Mouse (Mus musculus) forebrain, embryonic 16.5 days (tissue): ENCODE measurements around the gene 2410137M14Rik. TPM values are rescaled to one million over a fixed set of nuclear protein-coding genes. Genes with fewer than 3 reads are reported as not detected.
A peak's percentile ranks its signal among the peaks of the same experiment; 100 is the strongest.

Experiments used
- ATAC-seq: fragments of 200-750 bp; cut with Nextera tagmentation; 2 replicates; pipeline ENCODE4 v1.8.0; 2017; ENCODE audit warnings: mild to moderate bottlenecking, moderate library complexity
- H3K27ac ChIP-seq: fragments of 300-500 bp; sonication (generic); 2 replicates; pipeline ENCODE4 v1.5.1; 2014; ENCODE audit warnings: low read length, control low read depth
- H3K27me3 ChIP-seq: fragments of 300-500 bp; sonication (generic); replicated peaks from 2 replicates; pipeline ENCODE4 v1.6.1; 2014; ENCODE audit warnings: low read length; ENCODE audit not compliant: control insufficient read depth, insufficient read depth
- H3K36me3 ChIP-seq: fragments of 300-500 bp; sonication (generic); 2 replicates; pipeline ENCODE4 v1.6.1; 2014; ENCODE audit not compliant: control insufficient read depth, insufficient read depth
- H3K4me1 ChIP-seq: fragments of 300-500 bp; sonication (generic); replicated peaks from 2 replicates; pipeline ENCODE4 v1.6.1; 2014; ENCODE audit warnings: low read length; ENCODE audit not compliant: control insufficient read depth, insufficient read depth
- H3K4me2 ChIP-seq: fragments of 300-500 bp; sonication (generic); 2 replicates; pipeline ENCODE4 v1.6.1; 2014; ENCODE audit warnings: mild to moderate bottlenecking, low read length, control low read depth
- H3K4me3 ChIP-seq: fragments of 300-500 bp; sonication (generic); replicated peaks from 2 replicates; pipeline ENCODE4 v1.5.1; 2014; ENCODE audit warnings: mild to moderate bottlenecking, low read length, control low read depth
- H3K9ac ChIP-seq: fragments of 300-500 bp; sonication (generic); replicated peaks from 2 replicates; pipeline ENCODE4 v1.6.1; 2014; ENCODE audit warnings: low read depth, low read length, control low read depth
- H3K9me3 ChIP-seq: fragments of 300-500 bp; sonication (generic); 2 replicates; pipeline ENCODE4 v1.6.1; 2016; ENCODE audit warnings: low read length; ENCODE audit not compliant: control insufficient read depth
- WGBS: fragments of 180-500 bp; shearing (Covaris S2); extraction: QIAGEN DNeasy Blood & Tissue Kit; methylation state at CpG from one replicate; pipeline ENCODE4 v1.1.7; 2014; 5-methylcytosine and 5-hydroxymethylcytosine counted together
- polyA plus RNA-seq: library from polyadenylated mRNA; unstranded; fragments of >200 nt; fragmentation: Nextera tagmentation; extraction: Ambion mirVana; gene quantifications from 2 replicates; pipeline ENCODE4 v1.2.1, GENCODE M21; 2015

2410137M14Rik gene
- polyA plus RNA-seq, 1 experiment from 2014 or later, result 0.25 TPM

DNA sequence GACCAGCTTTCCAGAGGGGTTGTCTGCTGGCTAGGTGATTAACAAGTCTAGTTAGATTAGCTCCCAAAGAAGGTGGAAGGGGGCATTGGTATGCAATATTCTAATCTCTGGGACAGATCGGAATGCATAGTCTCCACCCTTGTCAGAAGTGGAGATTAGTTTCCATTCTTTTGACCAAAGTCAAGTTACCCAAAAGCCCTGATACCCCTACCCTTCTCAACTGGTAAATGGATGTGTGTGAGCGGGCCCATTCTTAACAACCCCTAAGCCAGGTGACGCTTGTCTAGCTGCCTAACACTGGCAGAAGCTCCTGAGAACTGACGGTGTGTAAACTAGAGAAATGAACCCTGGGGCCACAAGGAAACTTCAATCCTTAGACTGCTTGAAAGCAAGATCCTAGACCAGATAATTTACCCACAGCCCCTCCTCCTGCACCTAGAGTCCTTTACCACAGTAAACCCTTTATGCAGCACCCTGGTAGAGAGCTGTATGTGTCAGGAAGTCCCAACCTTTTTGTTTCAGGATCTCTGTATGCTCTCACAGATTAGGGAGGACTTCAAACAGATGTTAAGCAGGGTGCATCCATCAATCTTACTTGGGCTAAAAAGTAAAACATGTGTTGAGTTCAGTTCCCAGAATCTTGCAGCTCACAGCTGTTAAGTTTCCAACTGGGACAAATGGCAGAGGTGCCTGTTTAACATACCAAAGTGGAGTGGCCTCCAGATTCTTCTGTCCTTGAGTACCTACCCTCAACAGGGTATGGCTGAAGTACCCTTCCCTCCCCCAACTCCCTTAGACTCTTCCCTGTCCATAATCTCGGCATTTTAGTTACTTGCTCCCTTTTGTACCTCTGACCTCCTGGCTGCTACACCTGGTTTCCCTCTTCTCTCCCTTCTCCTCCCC lies 1.5 kb upstream of the 2410137M14Rik start:
- no peak overlapping the region for H3K27ac ChIP-seq
- H3K27me3 ChIP-seq, result peaks cover 3% of the 10 kb centered on the region; the same call in 1 of the 2 replicates
- H3K9me3 ChIP-seq, result no peaks in the 10 kb centered on the region
- H3K9ac ChIP-seq, result no peak overlapping the region
- ATAC-seq, result no peak
- no peak overlapping the region for H3K4me2 ChIP-seq
- H3K36me3 ChIP-seq, result no peaks in the 10 kb centered on the region
- H3K4me3 ChIP-seq, result no peak overlapping the region
- no peaks in the 10 kb centered on the region for H3K4me1 ChIP-seq
- 40% methylated on average over 5 of the region's 5 CpGs for WGBS

DNA sequence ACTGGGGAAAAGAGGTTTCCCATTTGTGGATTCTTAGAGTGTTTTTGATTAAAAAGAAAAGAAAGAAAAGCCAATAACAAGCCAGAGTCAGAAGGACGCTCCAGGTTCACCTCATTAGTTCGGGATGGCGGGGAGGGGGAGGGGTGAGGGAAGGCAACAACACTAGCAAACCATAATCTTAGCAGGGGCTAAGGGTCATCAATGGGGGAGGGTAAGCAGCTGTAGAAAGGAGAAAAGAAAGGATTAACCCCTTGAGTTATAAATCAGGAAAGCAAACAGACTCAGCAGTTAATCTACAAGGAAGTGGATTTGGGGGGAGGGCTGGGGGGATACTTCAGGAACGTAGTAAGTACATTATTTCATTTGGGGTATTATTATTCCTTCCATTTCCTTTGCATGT lies 808 bp upstream of the 2410137M14Rik start:
- Histone ChIP-seq H3K27me3 (no peaks in the 10 kb centered on the region), H3K4me1 (no peaks in the 10 kb centered on the region), H3K36me3 (no peaks in the 10 kb centered on the region), H3K9ac (no peak overlapping the region), H3K9me3 (no peaks in the 10 kb centered on the region), H3K27ac (no peak overlapping the region), H3K4me2 (no peak overlapping the region), H3K4me3 (no peak overlapping the region)
- 5% methylated on average over 4 of the region's 4 CpGs for WGBS
- ATAC-seq, result no peak

DNA sequence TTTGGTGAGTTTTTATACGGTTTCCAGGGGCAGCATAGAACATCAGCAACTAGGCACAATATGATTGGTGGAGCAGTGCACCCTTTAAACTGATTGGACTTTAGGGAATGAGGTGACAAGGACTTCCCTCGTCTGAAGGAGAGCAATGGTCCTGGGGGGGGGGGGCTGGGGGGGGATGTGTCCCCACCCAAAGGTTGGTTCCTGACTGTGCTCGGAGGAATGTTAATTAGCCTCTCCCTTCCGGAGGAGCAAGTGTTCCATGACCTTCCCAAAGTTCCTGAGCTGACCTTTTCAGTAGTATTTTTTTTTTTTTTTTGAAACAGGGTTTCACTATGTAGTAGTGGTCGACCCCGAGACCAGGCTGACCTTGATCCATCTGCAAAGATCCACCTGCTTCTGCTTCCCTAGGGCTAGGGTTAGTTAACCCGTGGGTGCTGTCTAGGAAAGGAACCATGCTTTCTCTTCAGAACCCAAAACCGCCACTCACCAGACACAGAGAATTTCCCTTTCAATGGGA lies 7.7 kb downstream of the 2410137M14Rik start:
- H3K27me3 ChIP-seq, result no peaks in the 10 kb centered on the region
- H3K4me2 ChIP-seq, result no peak overlapping the region
- H3K4me1 ChIP-seq, result no peaks in the 10 kb centered on the region
- no peaks in the 10 kb centered on the region for H3K9me3 ChIP-seq
- H3K36me3 ChIP-seq, result no peaks in the 10 kb centered on the region
- no peak overlapping the region for H3K4me3 ChIP-seq
- no peak for ATAC-seq
- H3K27ac ChIP-seq, result no peak overlapping the region
- 79% methylated on average over 8 of the region's 8 CpGs for WGBS
- no peak overlapping the region for H3K9ac ChIP-seq

DNA sequence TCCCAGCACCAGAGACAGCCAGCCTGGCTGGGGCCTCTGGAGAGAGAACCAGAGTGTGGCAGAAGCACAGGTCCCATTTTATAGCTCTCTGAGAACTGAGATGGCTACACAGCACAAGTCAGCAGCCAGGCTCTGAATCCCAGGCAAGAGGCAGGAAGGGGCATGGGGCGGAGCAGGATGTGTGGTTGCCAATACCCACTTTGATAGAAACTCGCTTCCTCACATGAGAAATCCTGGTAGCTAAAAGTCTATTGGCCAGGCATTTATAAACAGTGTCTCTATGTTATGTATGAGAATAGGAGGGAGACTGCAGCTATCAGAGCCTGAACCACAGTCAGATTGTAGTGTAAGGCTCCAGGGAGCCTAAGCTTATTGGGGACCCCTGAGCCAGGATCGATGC lies 8.2 kb downstream of the 2410137M14Rik start:
- WGBS, result 87% methylated on average over 3 of the region's 3 CpGs
- no peak overlapping the region for H3K9ac ChIP-seq
- no peaks in the 10 kb centered on the region for H3K36me3 ChIP-seq
- no peak for ATAC-seq
- H3K9me3 ChIP-seq, result no peaks in the 10 kb centered on the region
- no peak overlapping the region for H3K27ac ChIP-seq
- H3K4me1 ChIP-seq, result no peaks in the 10 kb centered on the region
- no peaks in the 10 kb centered on the region for H3K27me3 ChIP-seq
- no peak overlapping the region for H3K4me2 ChIP-seq
- H3K4me3 ChIP-seq, result no peak overlapping the region

DNA sequence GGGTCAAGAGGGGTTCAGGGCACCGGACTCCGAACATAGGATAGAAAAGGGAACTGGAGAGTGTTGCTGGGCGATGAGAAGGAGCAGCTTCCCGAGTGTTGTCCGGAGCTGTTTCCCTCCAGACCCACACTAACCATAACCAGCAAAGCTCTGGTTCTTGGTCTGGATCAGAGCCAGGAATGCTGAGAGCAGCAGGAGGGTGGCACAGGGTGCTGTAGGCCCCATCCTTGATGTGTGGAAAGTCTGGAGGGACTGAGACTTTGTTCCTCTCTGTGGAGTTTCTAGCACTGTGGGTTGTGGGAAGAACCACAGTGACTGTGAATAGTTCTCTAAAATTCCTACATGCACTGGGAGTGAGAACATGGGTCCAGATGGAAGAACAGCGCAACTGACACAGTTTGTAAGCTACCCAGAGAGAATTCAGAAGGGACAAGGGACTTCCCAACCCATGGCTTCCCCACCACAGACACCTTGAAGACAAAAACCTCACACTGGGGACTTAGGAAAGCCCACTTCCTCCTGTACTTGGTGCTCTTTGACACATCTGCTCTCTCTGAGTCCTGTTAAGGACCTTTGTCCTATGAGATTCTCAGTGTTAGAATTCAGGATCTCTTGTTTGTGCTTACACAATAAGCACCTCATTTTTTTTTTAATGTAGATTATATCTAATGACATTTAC lies 9.7 kb downstream of the 2410137M14Rik start:
- no peaks in the 10 kb centered on the region for H3K4me1 ChIP-seq
- H3K27me3 ChIP-seq, result no peaks in the 10 kb centered on the region
- 88% methylated on average over 6 of the region's 6 CpGs for WGBS
- no peaks in the 10 kb centered on the region for H3K36me3 ChIP-seq
- H3K9me3 ChIP-seq, result no peaks in the 10 kb centered on the region
- H3K9ac ChIP-seq, result no peak overlapping the region
- H3K4me2 ChIP-seq, result no peak overlapping the region
- ATAC-seq, result no peak
- no peak overlapping the region for H3K4me3 ChIP-seq
- H3K27ac ChIP-seq, result no peak overlapping the region

DNA sequence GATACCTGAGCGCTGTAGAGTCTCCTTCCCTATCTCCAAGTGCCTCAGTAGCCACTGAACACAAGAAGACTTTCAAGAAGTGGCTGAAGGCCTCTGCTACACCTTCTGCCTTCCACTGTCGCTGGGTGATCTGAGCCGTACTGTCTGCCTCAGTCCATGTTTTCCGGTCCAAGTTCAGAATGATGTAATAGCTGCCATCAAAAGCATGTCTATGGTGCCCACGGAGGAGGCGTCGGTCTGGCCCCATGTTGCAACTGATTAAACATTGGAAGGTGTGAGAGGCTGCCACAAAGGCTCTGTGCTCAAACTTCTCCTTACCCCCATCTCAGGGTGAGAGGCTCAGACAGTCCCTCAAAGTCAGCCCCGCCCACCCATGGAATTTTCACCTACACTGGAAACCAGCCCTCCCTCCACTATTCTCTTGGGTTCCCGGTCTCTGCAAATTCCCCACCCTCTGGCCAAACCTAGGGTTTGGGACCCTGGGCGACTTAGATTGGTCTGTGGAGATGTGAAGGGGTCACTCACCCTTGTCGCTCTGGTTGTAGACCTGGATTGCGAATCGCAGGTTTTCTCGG lies 10.6 kb downstream of the 2410137M14Rik start:
- H3K4me1 ChIP-seq, result no peaks in the 10 kb centered on the region
- H3K9me3 ChIP-seq, result no peaks in the 10 kb centered on the region
- H3K27me3 ChIP-seq, result no peaks in the 10 kb centered on the region
- no peaks in the 10 kb centered on the region for H3K36me3 ChIP-seq
- H3K27ac ChIP-seq, result no peak overlapping the region
- no peak overlapping the region for H3K4me2 ChIP-seq
- WGBS, result 87% methylated on average over 14 of the region's 14 CpGs
- no peak for ATAC-seq
- H3K9ac ChIP-seq, result no peak overlapping the region
- H3K4me3 ChIP-seq, result no peak overlapping the region

DNA sequence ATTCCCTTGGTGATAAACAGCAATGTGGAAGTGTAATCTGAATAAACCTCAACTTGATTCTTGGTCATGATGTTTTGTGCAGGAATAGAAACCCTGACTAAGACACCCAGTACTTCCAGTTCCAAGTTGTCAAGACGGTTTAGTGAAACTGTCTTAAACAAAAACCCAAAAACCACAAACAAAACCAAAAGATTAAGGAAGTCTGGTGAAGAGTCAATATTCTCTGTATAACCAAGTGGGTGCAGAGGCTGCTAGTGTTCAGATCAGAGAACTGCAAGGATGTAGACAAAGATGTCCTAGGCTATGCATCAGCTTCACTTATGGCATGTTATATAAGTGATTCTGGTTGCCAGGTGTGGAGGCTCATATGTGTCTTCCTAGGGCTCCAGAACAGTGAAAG lies 14.2 kb downstream of the 2410137M14Rik start:
- no peak overlapping the region for H3K4me2 ChIP-seq
- WGBS, result 94% methylated on average over 1 of the region's 1 CpGs
- ATAC-seq, result no peak
- H3K27ac ChIP-seq, result no peak overlapping the region
- no peaks in the 10 kb centered on the region for H3K9me3 ChIP-seq
- no peak overlapping the region for H3K9ac ChIP-seq
- H3K4me3 ChIP-seq, result no peak overlapping the region
- no peaks in the 10 kb centered on the region for H3K4me1 ChIP-seq
- no peaks in the 10 kb centered on the region for H3K36me3 ChIP-seq
- H3K27me3 ChIP-seq, result no peaks in the 10 kb centered on the region

DNA sequence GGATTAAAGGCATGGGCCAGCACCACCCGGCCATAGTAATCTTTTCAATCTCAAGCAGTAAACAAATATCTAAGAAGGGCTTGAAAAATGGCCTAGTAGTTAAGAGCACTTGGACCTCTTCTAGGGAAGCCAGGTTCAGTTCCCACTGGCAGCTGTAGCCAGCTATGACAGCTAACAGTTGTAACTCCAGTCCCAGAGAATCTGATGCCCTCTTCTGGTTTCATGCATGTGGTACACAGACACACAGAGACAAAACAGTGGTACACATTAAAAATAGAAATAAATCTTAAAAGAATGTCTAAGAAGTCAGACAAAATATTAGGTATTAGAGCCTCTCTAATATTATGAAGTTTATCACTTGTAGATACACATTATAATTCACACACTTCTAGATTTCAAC lies 19.9 kb downstream of the 2410137M14Rik start:
- Histone ChIP-seq H3K27ac (no peak overlapping the region), H3K4me3 (no peak overlapping the region), H3K9me3 (no peaks in the 10 kb centered on the region), H3K36me3 (no peaks in the 10 kb centered on the region), H3K27me3 (no peaks in the 10 kb centered on the region), H3K9ac (no peak overlapping the region), H3K4me2 (no peak overlapping the region), H3K4me1 (peaks cover 14% of the 10 kb centered on the region)
- no peak for ATAC-seq
- 88% methylated on average over 1 of the region's 1 CpGs for WGBS

DNA sequence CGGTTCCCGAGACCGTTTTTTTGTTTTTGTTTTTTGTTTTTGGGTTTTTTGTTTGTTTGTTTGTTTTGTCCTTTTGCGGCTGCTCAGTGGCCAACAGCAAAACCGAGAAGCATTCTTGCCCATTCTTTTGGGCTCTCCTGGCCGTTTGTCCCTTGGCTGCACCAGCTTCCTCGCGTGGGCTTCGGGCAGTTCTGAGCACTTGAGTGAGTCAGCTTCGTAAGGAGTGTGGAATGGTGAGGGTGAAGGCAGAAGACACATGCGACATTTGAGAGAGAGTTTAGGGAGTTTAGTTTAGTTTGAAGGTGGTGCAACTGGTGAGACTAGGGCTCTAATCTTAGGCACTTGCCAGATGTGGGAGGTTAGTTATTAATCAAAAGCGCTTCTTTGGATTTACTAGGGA lies 22.2 kb downstream of the 2410137M14Rik start:
- 9% methylated on average over 12 of the region's 12 CpGs for WGBS
- Histone ChIP-seq H3K4me3 (peak overlapping the region; percentile 55), H3K36me3 (peaks cover 7% of the 10 kb centered on the region; the same call in 1 of the 2 replicates), H3K4me2 (peak overlapping the region; percentile 88), H3K27me3 (no peaks in the 10 kb centered on the region), H3K27ac (no peak overlapping the region), H3K9me3 (no peaks in the 10 kb centered on the region), H3K9ac (peak overlapping the region; percentile 83), H3K4me1 (peaks cover 14% of the 10 kb centered on the region)
- peak; percentile 4; the same call in 1 of the 2 replicates for ATAC-seq
